Mouse (Mus musculus): ENCODE data around the gene Pak1ip1. TPM values are rescaled to one million over a fixed set of nuclear protein-coding genes. Genes with fewer than 3 reads are reported as not detected.
"Not testable (repeated sequence)": the region's sequence is repeated elsewhere in the genome, so short reads cannot be mapped to it uniquely, and the experiment has no call there.

Gene Pak1ip1
- total RNA-seq, 2 experiments from 2014 or later: 41.6 to 44.1 TPM

DNA sequence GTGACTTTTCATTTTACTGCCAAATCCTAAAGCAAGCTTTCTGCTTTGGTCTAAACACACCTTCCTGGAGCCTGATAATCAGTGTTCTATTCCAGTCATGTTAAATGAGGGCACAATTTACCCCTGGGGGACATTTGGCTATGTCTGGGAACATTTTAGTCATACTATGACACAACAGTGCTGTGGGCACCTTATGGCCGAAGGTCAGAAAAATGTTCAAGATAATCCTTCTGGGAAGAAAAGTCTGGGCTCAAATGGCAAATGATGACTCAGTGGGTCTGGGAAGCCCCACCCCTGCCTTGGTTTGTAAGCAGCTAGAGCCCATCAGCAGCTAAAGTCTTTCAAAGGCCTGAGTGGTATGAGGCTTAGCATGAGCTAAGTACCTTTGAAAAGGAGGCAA lies 18.1 kb upstream of the Pak1ip1 start:
- no peak for DNase-seq (ENCODE audit: low spot score in 2 of 2)

DNA sequence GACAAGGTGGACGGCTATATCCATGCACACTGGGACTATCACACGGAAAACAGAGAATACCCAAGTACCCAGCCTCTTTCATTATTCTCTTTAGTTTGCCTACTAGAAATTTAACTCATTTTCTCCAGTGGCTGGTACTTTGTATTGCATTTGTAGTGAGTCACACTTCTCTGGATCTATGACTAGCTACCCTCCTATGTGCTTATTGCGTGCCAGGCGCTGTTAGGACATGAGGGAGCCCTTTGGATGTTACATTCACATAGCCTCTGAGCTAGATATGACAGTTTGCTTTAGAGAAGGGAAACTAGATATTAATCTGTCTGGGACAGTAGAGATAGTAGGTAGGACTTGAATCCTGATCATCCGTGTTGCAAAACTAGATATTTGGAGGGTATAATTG lies 14.7 kb upstream of the Pak1ip1 start:
- H3K4me3 ChIP-seq: no peak overlapping the region
- no peak for TF ChIP-seq CTCF (conservative IDR thresholded peaks at IDR 0.05)
- H3K27ac ChIP-seq: no peak overlapping the region
- no peak for DNase-seq (ENCODE audit: low spot score in 2 of 2)

More for the DNA sequence above, 18.1 kb upstream of the Pak1ip1 start:
- Histone ChIP-seq H3K4me3 (no peak overlapping the region), H3K27ac (no peak overlapping the region)
- no peak for TF ChIP-seq CTCF (conservative IDR thresholded peaks at IDR 0.05)

DNA sequence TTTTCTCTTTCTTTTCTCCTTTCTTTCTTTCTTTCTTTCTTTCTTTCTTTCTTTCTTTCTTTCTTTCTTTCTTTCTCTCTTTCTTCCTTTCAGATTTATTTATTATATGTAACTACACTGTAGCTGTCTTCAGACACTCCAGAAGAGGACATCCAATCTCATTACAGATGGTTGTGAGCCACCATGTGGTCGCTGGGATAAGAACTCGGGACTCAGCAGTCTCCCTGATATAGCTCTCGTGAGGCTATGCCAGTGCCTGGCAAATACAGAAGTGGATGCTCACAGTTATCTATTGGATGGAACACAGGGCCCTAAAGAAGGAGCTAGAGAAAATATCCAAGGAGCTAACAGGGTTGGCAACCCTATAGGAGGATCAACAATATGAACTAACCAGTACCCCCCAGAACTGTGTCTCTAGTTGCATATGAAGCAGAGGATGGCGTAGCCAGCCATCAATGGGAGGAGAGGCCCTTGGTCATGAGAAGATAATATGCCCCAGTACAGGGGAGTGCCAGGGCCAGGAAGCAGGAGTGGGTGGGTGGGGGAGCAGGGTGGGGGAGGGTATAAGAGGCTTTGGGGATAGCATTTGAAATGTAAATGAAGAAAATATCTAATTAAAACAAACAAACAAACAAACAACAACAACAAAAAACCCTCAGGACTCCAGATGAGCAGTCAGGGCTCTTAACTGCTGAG lies 13.1 kb upstream of the Pak1ip1 start:
- peak; percentile 34; the same call in 1 of the 2 replicates for TF ChIP-seq CTCF (conservative IDR thresholded peaks at IDR 0.05)
- not testable (repeated sequence) for H3K4me3 ChIP-seq; H3K27ac ChIP-seq; DNase-seq (ENCODE audit: low spot score in 2 of 2)

- no peak overlapping the region for H3K27ac ChIP-seq
- no peak overlapping the region for H3K4me3 ChIP-seq
- no peak for TF ChIP-seq CTCF (conservative IDR thresholded peaks at IDR 0.05)
- DNase-seq (ENCODE audit: low spot score in 2 of 2): no peak
Observed at GRCm38 (mm10) chr13:40988418-40988817, 12.4 kb upstream of the Pak1ip1 start.

DNA sequence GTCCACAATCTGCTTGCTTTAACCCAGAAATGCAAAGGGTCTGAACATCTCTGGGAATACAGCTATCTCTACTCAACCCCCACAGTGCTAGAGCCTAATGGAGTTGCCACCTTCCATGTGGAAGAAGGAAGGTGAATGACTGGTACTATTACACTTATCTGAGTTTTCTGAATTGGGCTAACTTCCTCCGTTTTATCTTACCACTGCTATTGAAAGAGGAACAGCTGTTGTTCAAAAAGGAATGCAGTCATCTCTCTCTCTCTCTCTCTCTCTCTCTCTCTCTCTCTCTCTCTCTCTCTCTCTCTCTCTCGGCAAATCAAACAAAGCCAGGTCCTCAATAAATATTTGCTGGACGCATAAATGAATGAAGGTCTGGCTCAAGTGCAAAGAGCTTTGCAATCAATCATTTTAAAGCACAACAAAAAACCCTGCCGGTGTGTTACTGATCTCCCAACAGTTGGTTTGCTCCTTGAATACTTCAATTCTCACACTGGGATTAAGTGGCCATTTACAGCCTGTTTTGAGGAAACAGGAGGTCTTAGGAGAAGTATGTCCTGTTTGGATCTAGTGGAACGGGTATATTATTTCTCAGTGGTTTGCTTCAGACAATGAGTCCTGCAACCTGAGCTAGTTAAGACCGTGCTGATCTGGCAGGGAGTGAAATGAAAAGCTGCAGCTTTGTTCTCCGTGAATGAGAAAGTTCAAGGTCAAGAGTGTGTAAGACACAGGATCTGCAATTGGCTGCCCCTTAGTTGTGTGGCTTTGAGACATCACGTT lies 6.1 kb upstream of the Pak1ip1 start:
- TF ChIP-seq CTCF (conservative IDR thresholded peaks at IDR 0.05): no peak
- Histone ChIP-seq H3K4me3 (no peak overlapping the region), H3K27ac (no peak overlapping the region)
- DNase-seq (ENCODE audit: low spot score in 2 of 2): no peak

DNA sequence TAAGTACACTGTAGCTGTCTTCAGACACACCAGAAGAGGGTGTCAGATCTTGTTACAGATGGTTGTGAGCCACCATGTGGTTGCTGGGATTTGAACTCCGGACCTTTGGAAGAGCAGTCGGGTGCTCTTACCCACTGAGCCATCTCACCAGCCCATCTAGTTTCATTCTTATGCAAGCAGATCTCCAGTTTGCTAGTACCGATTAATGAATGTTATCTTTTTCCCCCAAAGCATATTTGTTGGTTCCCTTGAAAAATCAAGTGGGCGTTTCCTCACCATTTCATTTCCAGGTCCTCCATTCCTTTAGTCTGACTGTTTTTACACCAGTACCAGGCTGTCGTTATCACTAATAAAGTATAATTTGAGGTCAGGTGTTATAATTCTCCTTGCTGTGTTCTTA lies 2.3 kb upstream of the Pak1ip1 start:
- not testable (repeated sequence) for DNase-seq (ENCODE audit: low spot score in 2 of 2); H3K4me3 ChIP-seq; H3K27ac ChIP-seq

DNA sequence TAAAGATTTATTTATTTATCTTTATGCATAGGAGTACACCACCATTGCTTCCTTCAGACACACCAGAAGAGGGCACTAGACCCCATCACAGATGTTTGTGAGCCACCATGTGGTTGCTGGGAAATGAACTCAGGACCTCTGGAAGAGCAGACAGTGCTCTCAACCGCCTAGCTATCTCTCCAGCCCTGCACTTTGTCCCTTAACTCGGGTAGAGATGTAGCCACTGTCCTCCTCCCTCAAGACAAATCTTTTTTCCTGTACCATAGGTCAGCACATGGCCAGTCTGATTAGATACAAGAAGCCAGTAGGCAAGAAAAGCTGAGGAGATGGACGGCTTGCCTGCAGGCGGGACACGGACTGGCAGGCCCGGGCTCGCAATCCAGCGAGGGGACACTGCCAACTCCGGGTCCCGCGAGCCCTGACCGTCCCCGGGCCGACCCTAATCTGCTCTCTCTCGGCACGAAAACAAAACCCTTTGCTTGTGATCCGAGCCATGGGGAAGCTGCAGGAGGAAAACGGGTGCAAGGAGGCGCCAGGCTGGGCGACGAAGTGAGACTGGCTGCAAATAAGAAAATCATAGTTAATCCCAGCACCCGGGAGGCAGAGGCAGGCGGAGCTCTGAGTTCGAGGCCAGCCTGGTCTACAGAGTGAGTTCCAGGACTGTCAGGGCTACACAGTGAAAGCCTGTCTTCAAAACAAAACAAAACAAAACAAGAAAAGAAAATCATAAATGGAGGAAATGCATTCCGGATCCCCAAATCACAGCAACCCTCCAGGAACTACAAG lies 490 bp upstream of the Pak1ip1 start:
- DNase-seq (ENCODE audit: low spot score in 2 of 2): peak in 1 of 2 experiments; percentile 53
- peak overlapping the region; percentile 78 for H3K4me3 ChIP-seq
- peak overlapping the region; percentile 98 for H3K27ac ChIP-seq
- peak; percentile 78 for TF ChIP-seq CTCF (conservative IDR thresholded peaks at IDR 0.05)

DNA sequence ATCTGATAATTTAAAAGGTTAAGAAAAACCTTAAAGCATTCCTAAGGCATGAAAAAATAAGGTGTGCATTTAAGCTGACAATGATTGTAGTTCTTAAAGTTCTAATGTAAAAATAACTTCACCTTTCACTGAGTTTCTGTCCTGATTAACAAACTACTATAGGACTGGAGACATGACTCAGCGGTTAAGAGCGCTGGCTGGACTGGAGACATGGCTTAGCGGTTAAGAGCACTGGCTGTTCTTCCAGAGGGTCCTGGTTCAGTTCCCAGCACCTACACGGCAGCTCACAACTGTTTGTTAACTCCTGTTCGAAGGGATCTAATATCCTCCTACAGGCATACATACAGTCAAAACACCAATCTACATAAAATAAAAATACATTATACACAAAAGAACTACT lies 1.2 kb downstream of the Pak1ip1 start:
- TF ChIP-seq CTCF (conservative IDR thresholded peaks at IDR 0.05): no peak
- H3K27ac ChIP-seq: no peak overlapping the region
- peak overlapping the region; percentile 78 for H3K4me3 ChIP-seq
- no peak for DNase-seq (ENCODE audit: low spot score in 2 of 2)

- no peak for DNase-seq (ENCODE audit: low spot score in 2 of 2)
- Histone ChIP-seq H3K4me3 (no peak overlapping the region), H3K27ac (no peak overlapping the region)
- no peak for TF ChIP-seq CTCF (conservative IDR thresholded peaks at IDR 0.05)
Observed at GRCm38 (mm10) chr13:41006244-41006643, 5.4 kb downstream of the Pak1ip1 start.

DNA sequence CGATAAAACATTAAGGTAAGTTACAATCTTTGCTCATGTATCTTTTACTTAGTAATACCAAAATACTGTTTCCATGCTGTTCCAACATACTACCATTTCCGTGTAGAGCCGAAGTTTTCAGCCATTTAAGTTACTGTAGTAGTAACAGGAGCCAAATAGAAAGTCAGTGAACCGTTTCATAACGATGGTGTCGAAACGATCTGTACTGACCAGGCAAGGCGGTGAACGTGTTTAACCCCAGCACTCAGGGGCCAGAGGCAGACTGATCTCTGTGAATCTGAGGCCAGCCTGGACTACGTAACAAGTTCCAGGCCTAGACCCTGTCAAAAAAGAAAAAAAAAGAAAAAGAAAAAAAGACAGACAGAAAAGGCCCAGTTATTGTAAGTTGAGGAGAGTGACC lies 7.4 kb downstream of the Pak1ip1 start:
- Histone ChIP-seq H3K4me3 (no peak overlapping the region), H3K27ac (no peak overlapping the region)
- no peak for TF ChIP-seq CTCF (conservative IDR thresholded peaks at IDR 0.05)
- no peak for DNase-seq (ENCODE audit: low spot score in 2 of 2)

DNA sequence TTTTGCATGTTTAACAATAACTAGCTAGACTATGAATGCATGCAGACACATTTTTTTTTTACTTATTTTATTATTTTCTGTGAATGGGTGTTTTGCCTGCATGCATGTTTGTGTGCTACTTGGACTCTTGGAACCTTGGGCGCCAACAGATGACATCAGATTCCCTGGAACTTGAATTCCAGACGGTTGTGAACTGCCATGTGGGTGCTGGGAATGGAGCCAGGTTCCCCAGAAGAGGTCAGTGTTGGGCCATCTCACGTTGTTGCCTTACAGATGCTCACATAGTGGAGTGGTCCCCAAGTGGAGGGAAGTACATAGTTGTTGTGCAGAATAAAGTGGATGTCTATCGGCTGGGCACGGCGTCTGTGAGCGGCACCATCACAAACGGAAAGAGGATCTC lies 8.1 kb downstream of the Pak1ip1 start:
- no peak for DNase-seq (ENCODE audit: low spot score in 2 of 2)
- H3K27ac ChIP-seq: no peak overlapping the region
- no peak for TF ChIP-seq CTCF (conservative IDR thresholded peaks at IDR 0.05)
- H3K4me3 ChIP-seq: no peak overlapping the region

DNA sequence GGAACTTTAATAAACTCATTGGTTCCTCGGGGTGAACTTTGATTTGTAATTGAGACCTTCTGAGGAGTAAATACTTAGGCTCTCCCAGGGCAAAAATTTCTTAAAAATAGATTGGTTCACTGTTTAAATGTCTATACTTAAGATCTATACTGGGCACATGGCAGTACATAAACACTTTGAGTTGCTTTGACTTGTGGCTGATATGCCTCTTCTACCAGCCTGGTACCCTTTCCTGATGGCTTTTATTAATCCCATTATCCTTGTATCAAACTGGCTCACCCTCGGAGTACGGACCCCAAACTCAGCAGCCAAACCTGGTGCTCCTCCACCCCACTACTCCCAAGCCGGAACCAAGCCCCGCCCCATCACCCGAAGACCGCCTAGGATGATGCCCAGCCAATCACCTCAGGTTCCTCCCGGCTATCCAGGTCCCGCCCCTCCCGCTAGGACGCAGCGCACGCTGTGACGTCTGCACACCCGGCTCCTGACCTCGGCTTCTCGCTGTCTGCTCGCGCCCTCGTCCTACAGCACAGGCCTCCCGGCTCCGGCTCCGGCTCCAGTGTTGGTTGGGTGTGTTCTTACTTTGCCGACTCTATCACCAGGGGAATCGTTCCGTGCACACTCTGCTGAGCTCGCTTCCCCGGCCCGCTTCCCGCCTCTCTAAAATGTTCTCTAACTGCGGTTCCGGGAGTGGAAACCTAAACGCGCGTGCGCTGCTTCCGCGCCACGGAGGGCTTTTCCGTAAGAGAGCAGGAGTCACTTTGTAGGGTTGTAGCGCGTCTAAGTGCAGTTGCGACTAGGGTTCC lies 15.2 kb downstream of the Pak1ip1 start, which contains the start of gene Tmem14c:
TSS of gene Tmem14c (plus strand) at position 464 of the 806 bp plus-strand sequence.
- DNase-seq (ENCODE audit: low spot score in 2 of 2): peak; percentile 92 to 96
- no peak for TF ChIP-seq CTCF (conservative IDR thresholded peaks at IDR 0.05)
- H3K4me3 ChIP-seq: peak within 1 kb of the TSS; percentile 91
- H3K27ac ChIP-seq: peak within 1 kb of the TSS; percentile 92
